Mouse (Mus musculus) Patski (cell line): ENCODE data around the gene Svs3a. TPM values are rescaled to one million over a fixed set of nuclear protein-coding genes. Genes with fewer than 3 reads are reported as not detected.
"Not testable (repeated sequence)": the region's sequence is repeated elsewhere in the genome, so short reads cannot be mapped to it uniquely, and the experiment has no call there.

ENCODE experiments used
- ATAC-seq: fragments of 100-300 bp; one replicate; pipeline ENCODE4 v1.8.0; 2021
- CTCF ChIA-PET: fragments of 350-600 bp; sonication (Branson Sonifier 250); formaldehyde crosslinking; loops from one replicate; lab custom pipeline; 2022; ENCODE audit warnings: inconsistent platforms; lab: Charles Lee
- POLR2A ChIA-PET: fragments of 350-600 bp; sonication (Branson Sonifier 250); formaldehyde crosslinking; loops from one replicate; lab custom pipeline; 2022; ENCODE audit warnings: antibody characterized with exemption, inconsistent platforms; lab: Charles Lee
- DNase-seq: peaks from one replicate; pipeline ENCODE4 v3.0.0-alpha.2; 2011; ENCODE audit warnings: low read depth, low spot score
- H3K27me3 ChIP-seq: fragments of 371-371 bp; one replicate; pipeline ENCODE4 v1.5.1; 2021
- CTCF ChIP-seq: fragments of 100-300 bp; IDR thresholded peaks from one replicate; pipeline ENCODE4 v1.5.1; 2021
- in situ Hi-C: fragments of 300-500 bp; cut with MboI; formaldehyde crosslinking; loops from 3 replicates; pipeline ENCODE4 v1.11.1; 2018; ENCODE audit warnings: low pct_unique_long_range_greater_than_20kb, mixed read lengths
- polyA plus RNA-seq: library from polyadenylated mRNA; unstranded; gene quantifications from one replicate; pipeline ENCODE4 v1.2.3, GENCODE M21; 2021

Gene Svs3a
- polyA plus RNA-seq = not detected

DNA sequence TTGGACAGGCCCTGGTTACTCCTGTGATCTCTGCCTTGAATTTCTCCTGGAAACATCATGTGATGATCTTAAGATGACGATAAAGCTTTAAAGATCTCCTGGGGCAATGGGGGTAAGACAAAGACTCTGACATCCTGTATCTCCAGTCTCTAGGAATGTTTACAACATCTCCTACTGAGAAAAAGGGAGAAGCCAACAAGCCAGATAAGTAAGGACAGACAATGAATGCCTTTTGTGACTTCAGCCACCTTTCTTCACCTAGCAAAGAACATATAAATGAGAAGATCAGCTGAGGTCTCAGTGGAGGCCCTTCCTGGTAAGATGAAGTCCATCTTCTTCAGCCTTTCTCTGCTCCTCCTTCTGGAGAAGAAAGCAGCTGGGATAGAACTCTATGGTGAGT lies at the start of gene Svs3a:
Svs3a (plus strand) TSS at position 301 of the 400 bp plus-strand sequence.
- POLR2A ChIA-PET, in situ Hi-C loops, CTCF ChIA-PET, ATAC-seq, DNase-seq: not testable (repeated sequence)
- peaks cover 12% of the 10 kb centered on the region for H3K27me3 ChIP-seq

DNA sequence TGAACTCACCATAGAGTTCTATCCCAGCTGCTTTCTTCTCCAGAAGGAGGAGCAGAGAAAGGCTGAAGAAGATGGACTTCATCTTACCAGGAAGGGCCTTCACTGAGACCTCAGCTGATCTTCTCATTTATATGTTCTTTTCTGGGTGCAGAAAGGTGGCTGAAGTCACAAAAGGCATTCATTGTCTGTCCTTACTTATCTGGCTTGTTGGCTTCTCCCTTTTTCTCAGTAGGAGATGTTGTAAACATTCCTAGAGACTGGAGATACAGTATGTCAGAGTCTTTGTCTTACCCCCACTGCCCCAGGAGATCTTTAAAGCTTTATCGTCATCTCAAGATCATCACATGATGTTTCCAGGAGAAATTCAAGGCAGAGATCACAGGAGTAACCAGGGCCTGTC lies 32.5 kb upstream of the Svs3a start, which contains the start of gene Svs3b:
Svs3b (minus strand) TSS at position 101 of the 400 bp plus-strand sequence.
- H3K27me3 ChIP-seq = peaks cover 26% of the 10 kb centered on the region
- ATAC-seq, POLR2A ChIA-PET, in situ Hi-C loops, CTCF ChIA-PET, DNase-seq: not testable (repeated sequence)

DNA sequence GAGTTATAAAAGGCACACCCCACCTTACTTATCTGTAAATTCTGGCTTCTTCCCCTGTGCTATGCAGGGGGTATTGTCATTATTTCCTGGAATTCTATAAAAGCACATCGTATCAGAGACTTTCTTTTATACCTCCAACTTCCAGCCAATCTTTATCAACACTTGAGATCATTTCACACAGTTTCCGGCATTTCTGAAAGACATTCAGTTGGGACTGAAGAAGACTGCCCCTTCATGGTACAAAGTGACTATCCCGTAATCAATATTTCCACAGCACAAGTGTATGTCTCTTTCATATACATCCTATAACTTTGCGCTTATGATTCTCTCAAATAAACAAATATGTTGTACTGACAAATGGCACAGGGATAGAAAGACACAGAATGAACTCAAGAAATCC lies 10.7 kb upstream of the Svs3a start, which contains the start of gene Svs4:
Svs4 (minus strand) TSS at position 101 of the 400 bp plus-strand sequence.
- in situ Hi-C loops = no loop called here
- CTCF ChIA-PET = no interaction called here
- no peak for ATAC-seq
- POLR2A ChIA-PET = interaction anchor here (0.6 kb wide), 1 partner anchor 64 kb away, joined by 3 read pairs; no protein-coding TSS in a partner anchor
- H3K27me3 ChIP-seq = peaks cover 26% of the 10 kb centered on the region
- no peak for DNase-seq
- TF ChIP-seq CTCF = no peak

DNA sequence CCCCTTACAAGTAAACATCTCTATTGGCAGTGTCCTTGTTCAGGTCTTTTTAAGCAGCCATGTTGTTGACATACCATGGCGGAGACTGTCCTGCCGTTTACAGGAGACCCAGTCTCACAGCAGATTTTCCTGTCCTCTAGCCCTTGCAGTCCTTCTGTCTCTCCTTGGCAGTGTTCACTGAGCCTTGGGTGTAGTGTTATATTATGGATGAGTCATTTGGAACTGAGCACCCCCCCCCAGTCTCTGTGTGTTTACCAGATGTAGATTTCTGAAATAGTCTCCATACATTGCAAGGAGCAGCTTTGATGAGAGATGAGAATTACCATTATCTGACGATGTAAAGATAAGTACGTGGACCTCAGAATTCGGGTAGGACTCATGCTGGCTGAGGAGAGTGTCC lies 23.5 kb downstream of the Svs3a start:
- DNase-seq (no peak), ATAC-seq (no peak)
- ChIA-PET POLR2A (no interaction called here), CTCF (no interaction called here)
- no peak for TF ChIP-seq CTCF
- peaks cover 12% of the 10 kb centered on the region for H3K27me3 ChIP-seq
- in situ Hi-C loops = no loop called here

DNA sequence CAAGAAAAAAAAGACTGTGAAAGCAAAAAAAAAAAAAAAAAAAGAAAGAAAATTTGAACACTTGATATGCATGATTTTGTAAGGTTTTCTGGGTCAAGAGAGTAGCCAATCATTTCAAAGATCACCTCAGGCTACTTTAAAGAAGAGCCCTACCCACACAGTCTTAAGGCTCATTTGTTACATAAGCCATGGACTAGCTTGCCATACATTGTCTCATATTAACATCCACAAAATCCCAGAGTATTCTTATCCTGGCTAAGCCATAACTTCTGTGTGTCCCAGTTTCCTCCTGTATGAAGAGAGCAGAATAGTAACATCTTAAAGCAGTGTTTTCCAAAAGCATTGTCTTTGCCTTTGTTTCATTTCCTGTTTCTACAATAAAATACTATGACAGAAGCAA lies 26.4 kb downstream of the Svs3a start:
- CTCF ChIA-PET, ATAC-seq, POLR2A ChIA-PET: not testable (repeated sequence)

DNA sequence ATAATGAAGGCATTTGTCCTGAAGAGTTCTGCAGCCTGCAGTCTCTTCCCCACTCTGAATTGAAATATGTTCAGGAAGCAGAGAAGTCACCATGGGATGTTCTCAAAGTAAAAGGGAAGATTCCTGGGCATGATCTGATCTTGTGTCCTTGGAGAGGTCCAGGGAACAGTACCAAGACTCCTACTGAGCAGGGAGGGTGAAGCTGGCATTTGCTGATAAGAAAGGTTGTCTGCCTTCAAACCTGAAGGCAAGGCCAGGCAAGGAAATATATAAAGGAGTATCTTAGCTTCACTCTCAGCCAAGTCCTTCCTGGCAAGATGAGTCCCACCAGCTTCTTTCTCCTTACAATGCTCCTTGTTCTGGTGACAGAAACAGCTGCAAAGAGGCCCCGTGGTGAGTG lies 27.4 kb downstream of the Svs3a start, which contains the start of gene Svs6:
Svs6 (plus strand) TSS at position 301 of the 400 bp plus-strand sequence.
- POLR2A ChIA-PET, CTCF ChIA-PET, in situ Hi-C loops: not testable (repeated sequence)

More for the DNA sequence above, 26.4 kb downstream of the Svs3a start:
- H3K27me3 ChIP-seq = peaks cover 29% of the 10 kb centered on the region
- in situ Hi-C loops, DNase-seq: not testable (repeated sequence)

DNA sequence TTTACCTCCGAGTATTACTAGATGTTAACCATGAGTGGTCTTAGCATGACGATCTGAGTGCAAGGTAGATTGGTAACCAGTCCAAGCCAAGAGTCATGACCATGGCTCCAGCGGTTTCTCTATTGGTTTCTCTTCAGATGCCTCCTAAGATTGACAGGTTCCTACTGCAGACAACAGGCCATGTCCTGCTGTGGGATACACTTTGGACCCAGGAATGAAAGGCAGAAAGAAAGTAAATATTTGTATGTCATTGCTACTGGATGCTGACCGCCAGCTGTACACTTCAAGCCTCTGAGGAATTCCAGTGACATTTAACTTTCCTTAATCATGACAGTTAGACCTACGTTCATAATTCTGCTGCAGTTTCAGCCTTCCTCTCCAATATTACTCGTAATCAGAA lies 31.9 kb downstream of the Svs3a start:
- no peak for TF ChIP-seq CTCF
- POLR2A ChIA-PET = no interaction called here
- in situ Hi-C loops = no loop called here
- ATAC-seq = no peak
- H3K27me3 ChIP-seq = peaks cover 44% of the 10 kb centered on the region
- CTCF ChIA-PET = no interaction called here
- no peak for DNase-seq

More for the DNA sequence above, 27.4 kb downstream of the Svs3a start, which contains the start of gene Svs6:
- peaks cover 29% of the 10 kb centered on the region for H3K27me3 ChIP-seq
- DNase-seq, ATAC-seq: not testable (repeated sequence)

DNA sequence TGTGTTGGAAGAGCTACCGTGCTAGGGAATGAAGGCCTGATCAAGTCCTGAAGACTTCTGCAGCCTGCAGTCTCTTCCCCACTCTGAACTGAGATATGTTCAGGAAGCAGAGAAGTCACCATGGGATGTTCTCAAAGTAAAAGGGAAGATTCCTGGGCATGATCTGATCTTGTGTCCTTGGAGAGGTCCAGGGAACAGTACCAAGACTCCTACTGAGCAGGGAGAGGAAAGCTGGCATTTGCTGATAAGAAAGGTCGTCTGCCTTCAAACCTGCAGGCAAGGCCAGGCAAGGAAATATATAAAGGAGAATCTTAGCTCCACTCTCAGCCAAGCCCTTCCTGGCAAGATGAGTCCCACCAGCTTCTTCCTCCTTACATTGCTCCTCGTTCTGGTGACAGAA lies 43.4 kb downstream of the Svs3a start, which contains the start of gene Svs5:
Svs5 (plus strand) TSS at position 301 of the 400 bp plus-strand sequence.
- DNase-seq, H3K27me3 ChIP-seq, POLR2A ChIA-PET, CTCF ChIA-PET, ATAC-seq: not testable (repeated sequence)
- in situ Hi-C loops = loop anchor here (10.0 kb wide), 1 partner anchor 198 kb away; no protein-coding TSS in a partner anchor

Other genes with a start within 250 kb of the Svs3a start
- gene Stk4, start 218.9 kb upstream of the Svs3a start, polyA plus RNA-seq = 28.8 TPM
- gene Tomm34, start 218.1 kb upstream of the Svs3a start, polyA plus RNA-seq = 58.3 TPM
- not detected for gene Kcns1, start 118.2 kb upstream of the Svs3a start, polyA plus RNA-seq
- gene Wfdc5, start 106.5 kb upstream of the Svs3a start, polyA plus RNA-seq = 0.05 TPM
- not detected for gene Wfdc12, start 98.7 kb upstream of the Svs3a start, polyA plus RNA-seq
- gene Wfdc15a, start 89.1 kb upstream of the Svs3a start, polyA plus RNA-seq = not detected
- not detected for gene Wfdc15b, start 67.6 kb upstream of the Svs3a start, polyA plus RNA-seq
- not detected for gene Svs2, start 50.8 kb upstream of the Svs3a start, polyA plus RNA-seq
- gene Svs3b, start 32.6 kb upstream of the Svs3a start, polyA plus RNA-seq = not detected
- gene Svs4, start 10.8 kb upstream of the Svs3a start, polyA plus RNA-seq = not detected
- gene Svs6, start 27.5 kb downstream of the Svs3a start, polyA plus RNA-seq = not detected
- gene Svs5, start 43.5 kb downstream of the Svs3a start, polyA plus RNA-seq = not detected
- 149 TPM for gene Slpi, start 99.8 kb downstream of the Svs3a start, polyA plus RNA-seq
- 0.06 TPM for gene Rbpjl, start 113.9 kb downstream of the Svs3a start, polyA plus RNA-seq
- 0.10 TPM for gene Matn4, start 115.9 kb downstream of the Svs3a start, polyA plus RNA-seq
- gene Sdc4, start 154.6 kb downstream of the Svs3a start, polyA plus RNA-seq = 672 TPM
- 55.1 TPM for gene Sys1, start 167.7 kb downstream of the Svs3a start, polyA plus RNA-seq
- gene Gm20458, start 171.7 kb downstream of the Svs3a start, polyA plus RNA-seq = 18.5 TPM
- 0.39 TPM for gene Trp53tg5, start 184.5 kb downstream of the Svs3a start, polyA plus RNA-seq
- 48.8 TPM for gene Dbndd2, start 196.8 kb downstream of the Svs3a start, polyA plus RNA-seq
- gene Pigt, start 208.3 kb downstream of the Svs3a start, polyA plus RNA-seq = 136 TPM